Mouse (Mus musculus) small intestine, adult 2 months (tissue): ENCODE measurements at regions not wholly inside any gene's neighbourhood (a gene's known extent, or its start where the extent isn't known, plus 50 kb on each side); places are given as distances from the start of the nearest gene placed in this dataset.
A peak's percentile ranks its signal among the peaks of the same experiment; 100 is the strongest.

ENCODE experiments used
- H3K27ac ChIP-seq: fragments of 200-500 bp; 2 replicates; pipeline ENCODE4 v1.5.1; 2012; ENCODE audit warnings: low read depth, low read length, control low read depth, inconsistent platforms; ENCODE audit not compliant: insufficient read depth
- H3K27me3 ChIP-seq: fragments of 200-500 bp; 2 replicates; pipeline ENCODE4 v1.6.1; 2012; ENCODE audit warnings: mild to moderate bottlenecking, moderate library complexity, low read length, inconsistent platforms; ENCODE audit not compliant: control insufficient read depth, insufficient read depth
- H3K36me3 ChIP-seq: fragments of 200-500 bp; 2 replicates; pipeline ENCODE4 v1.6.1; 2012; ENCODE audit warnings: mild to moderate bottlenecking, low read length, control low read depth, inconsistent platforms; ENCODE audit not compliant: control insufficient read depth, insufficient read depth
- H3K4me1 ChIP-seq: fragments of 200-500 bp; 2 replicates; pipeline ENCODE4 v1.6.1; 2012; ENCODE audit warnings: low read length, inconsistent platforms, mixed read lengths; ENCODE audit not compliant: control insufficient read depth, insufficient read depth, insufficient read length
- H3K4me3 ChIP-seq: fragments of 200-500 bp; 2 replicates; pipeline ENCODE4 v1.5.1; 2012; ENCODE audit warnings: low read depth, mild to moderate bottlenecking, control low read depth, inconsistent platforms, low read length, moderate library complexity
- CTCF ChIP-seq: fragments of 200-500 bp; IDR thresholded peaks from 2 replicates; pipeline ENCODE4 v1.5.1; 2012; ENCODE audit warnings: low read depth, mild to moderate bottlenecking, control low read depth, inconsistent platforms, low read length, moderate library complexity, mixed read lengths; ENCODE audit not compliant: insufficient replicate concordance, insufficient read length; ENCODE audit errors: extremely low read depth
- POLR2A ChIP-seq: fragments of 200-500 bp; IDR thresholded peaks from 2 replicates; pipeline ENCODE4 v1.6.1; 2012; ENCODE audit warnings: low read depth, mild to moderate bottlenecking, control low read depth, inconsistent platforms, low read length, moderate library complexity
- WGBS: fragments of 180-500 bp; shearing (Covaris S2); methylation state at CpG from one replicate; pipeline ENCODE4 v1.1.7; 2018; 5-methylcytosine and 5-hydroxymethylcytosine counted together

GRCm38 (mm10) chr9:120647668-120647955, 76.4 kb downstream of the Rpl14 start:
- H3K36me3 ChIP-seq, result no peaks in the 10 kb centered on the region
- 63% methylated on average over 7 of the region's 7 CpGs for WGBS
- no peaks in the 10 kb centered on the region for H3K27me3 ChIP-seq
- H3K4me3 ChIP-seq, result no peak overlapping the region
- TF ChIP-seq CTCF (no peak), POLR2A (no peak)
- H3K27ac ChIP-seq, result no peak overlapping the region
- H3K4me1 ChIP-seq, result no peaks in the 10 kb centered on the region

- Histone ChIP-seq H3K4me3 (no peak overlapping the region), H3K36me3 (no peaks in the 10 kb centered on the region), H3K27me3 (no peaks in the 10 kb centered on the region), H3K27ac (no peak overlapping the region), H3K4me1 (no peaks in the 10 kb centered on the region)
- 57% methylated on average over 14 of the region's 14 CpGs for WGBS
- TF ChIP-seq POLR2A, result no peak
- no peak for TF ChIP-seq CTCF
Observed at GRCm38 (mm10) chr9:120652733-120653132, 81.5 kb downstream of the Rpl14 start.

GRCm38 (mm10) chr9:120653170-120653569, 81.9 kb downstream of the Rpl14 start:
- WGBS, result 59% methylated on average over 5 of the region's 5 CpGs
- Histone ChIP-seq H3K27me3 (no peaks in the 10 kb centered on the region), H3K4me1 (no peaks in the 10 kb centered on the region)

DNA sequence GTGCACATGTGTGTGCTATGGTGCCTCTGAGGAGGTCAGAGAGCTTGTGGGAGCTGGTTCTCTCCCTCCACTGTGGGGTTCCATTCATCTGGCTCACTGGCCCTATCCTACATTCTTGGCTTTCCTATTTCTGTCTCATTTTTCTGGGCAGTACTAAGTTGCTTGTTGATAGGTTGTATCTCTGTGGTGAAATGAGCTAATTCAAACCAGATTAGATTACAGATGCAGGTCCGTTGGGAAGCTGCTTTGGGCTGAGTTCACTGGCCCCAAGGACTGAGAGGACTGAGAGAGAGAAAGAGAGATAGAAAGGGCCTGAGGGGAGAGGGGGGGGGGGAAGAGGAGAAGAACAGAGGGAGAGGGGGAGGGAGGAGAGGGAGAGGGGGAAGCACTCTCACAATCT, 83.5 kb downstream of the Rpl14 start:
- H3K27ac ChIP-seq, result no peak overlapping the region
- no peak overlapping the region for H3K4me3 ChIP-seq
- H3K36me3 ChIP-seq, result no peaks in the 10 kb centered on the region
- TF ChIP-seq POLR2A (no peak), CTCF (no peak)
- H3K27me3 ChIP-seq, result no peaks in the 10 kb centered on the region
- WGBS, result 43% methylated on average over 1 of the region's 1 CpGs
- H3K4me1 ChIP-seq, result no peaks in the 10 kb centered on the region

More at GRCm38 (mm10) chr9:120653170-120653569, 81.9 kb downstream of the Rpl14 start:
- Histone ChIP-seq H3K27ac (no peak overlapping the region), H3K4me3 (no peak overlapping the region), H3K36me3 (no peaks in the 10 kb centered on the region)
- TF ChIP-seq CTCF, result no peak
- no peak for TF ChIP-seq POLR2A

GRCm38 (mm10) chr9:120656976-120657375, 85.7 kb downstream of the Rpl14 start:
- no peaks in the 10 kb centered on the region for H3K27me3 ChIP-seq
- H3K27ac ChIP-seq, result no peak overlapping the region
- no peaks in the 10 kb centered on the region for H3K4me1 ChIP-seq
- H3K36me3 ChIP-seq, result no peaks in the 10 kb centered on the region
- 17% methylated on average over 6 of the region's 6 CpGs for WGBS
- H3K4me3 ChIP-seq, result no peak overlapping the region
- TF ChIP-seq POLR2A, result no peak
- peak; percentile 57; the same call in 1 of the 2 replicates for TF ChIP-seq CTCF

DNA sequence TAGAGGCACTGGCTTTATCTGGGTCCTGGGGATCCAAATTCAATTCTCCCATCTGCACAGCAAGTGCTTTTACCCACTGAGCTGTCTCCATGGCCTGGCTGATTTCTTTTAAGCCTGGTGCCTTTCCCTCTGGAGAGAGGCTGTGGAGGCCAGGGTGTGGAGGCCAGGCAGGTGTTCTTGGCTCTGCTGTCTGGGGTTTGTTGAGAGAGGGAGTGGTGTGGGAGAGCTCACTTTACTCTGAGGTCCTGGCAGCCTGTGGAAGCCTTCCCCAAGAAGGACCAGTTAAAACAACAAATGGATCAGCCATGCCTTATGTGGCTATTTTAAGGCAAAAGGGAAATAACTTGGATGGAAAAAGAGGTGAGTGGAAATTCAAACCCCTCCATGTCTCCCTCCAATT, 86.5 kb downstream of the Rpl14 start:
- Histone ChIP-seq H3K27me3 (no peaks in the 10 kb centered on the region), H3K4me1 (no peaks in the 10 kb centered on the region), H3K36me3 (no peaks in the 10 kb centered on the region), H3K27ac (no peak overlapping the region), H3K4me3 (no peak overlapping the region)
- no peak for TF ChIP-seq POLR2A
- TF ChIP-seq CTCF, result no peak

DNA sequence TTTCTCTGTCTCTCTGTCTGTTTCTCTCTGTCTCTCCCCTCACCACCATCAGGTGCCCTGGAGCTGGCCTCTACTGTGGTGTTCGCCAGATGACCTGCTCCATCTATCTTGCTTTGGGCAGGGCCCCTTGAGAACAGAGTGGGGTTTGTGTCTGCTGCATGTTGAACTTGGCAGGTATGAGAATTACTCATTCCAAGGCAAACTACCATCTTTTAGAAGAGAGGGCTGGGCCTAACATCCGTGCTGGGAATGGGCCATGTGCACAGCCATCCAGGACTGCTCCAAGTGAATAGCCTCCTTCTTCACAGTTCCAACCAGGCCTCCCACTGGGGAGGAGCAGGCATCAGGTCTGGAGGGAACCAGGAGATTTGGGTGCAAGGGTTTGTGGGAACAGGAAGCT, 87.3 kb downstream of the Rpl14 start:
- 54% methylated on average over 2 of the region's 2 CpGs for WGBS
- H3K4me1 ChIP-seq, result no peaks in the 10 kb centered on the region

GRCm38 (mm10) chr9:120661226-120661625, 90.0 kb downstream of the Rpl14 start:
- no peak overlapping the region for H3K27ac ChIP-seq
- TF ChIP-seq CTCF (no peak), POLR2A (no peak)
- H3K27me3 ChIP-seq, result no peaks in the 10 kb centered on the region
- 56% methylated on average over 5 of the region's 5 CpGs for WGBS
- H3K36me3 ChIP-seq, result no peaks in the 10 kb centered on the region
- H3K4me3 ChIP-seq, result no peak overlapping the region
- H3K4me1 ChIP-seq, result no peaks in the 10 kb centered on the region

More for the DNA sequence above, 87.3 kb downstream of the Rpl14 start:
- Histone ChIP-seq H3K27ac (no peak overlapping the region), H3K4me3 (no peak overlapping the region), H3K36me3 (no peaks in the 10 kb centered on the region), H3K27me3 (no peaks in the 10 kb centered on the region)
- TF ChIP-seq CTCF (no peak), POLR2A (no peak)
